Mouse (Mus musculus) gastrocnemius, postnatal 14 days (tissue): ENCODE data around the gene Adra1b. TPM values are rescaled to one million over a fixed set of nuclear protein-coding genes. Genes with fewer than 3 reads are reported as not detected.

Experiments used
- DNase-seq: peaks from one replicate; pipeline ENCODE4 v3.0.0; 2021; ENCODE audit warnings: mixed read lengths
- intact Hi-C: fragments of 180-260 bp; cut with DNase I; formaldehyde crosslinking; loops from one replicate; pipeline ENCODE4 v1.15.1; 2025; ENCODE audit warnings: low total_unique reads
- long read RNA-seq, 2 experiments: library from polyadenylated mRNA; stranded (forward); transcript quantifications; one replicate each; pipeline ENCODE4 v2.0.0; 2021
- total RNA-seq, 2 experiments: library from RNA; stranded (reverse); gene quantifications; 2 replicates each; pipeline ENCODE4 v1.2.3; 2021

The Adra1b gene
- under 1 TPM; 0.33 to 0.51 TPM for total RNA-seq
- long read RNA-seq, experiment 1: 0 reads
- long read RNA-seq, experiment 2: 0 reads

GRCm38 (mm10) chr11:43901051-43901654, at the start of gene Adra1b:
Adra1b (minus strand) TSS chr11:43901210.
- DNase-seq: no peak
- intact Hi-C loops: no loop called here

- intact Hi-C loops: no loop called here
- DNase-seq: no peak
Observed at GRCm38 (mm10) chr11:43950274-43950673, 49.3 kb upstream of the Adra1b start.

- intact Hi-C loops: no loop called here
- DNase-seq: no peak
Observed at GRCm38 (mm10) chr11:43943781-43944180, 42.8 kb upstream of the Adra1b start.

GRCm38 (mm10) chr11:43943167-43943566, 42.2 kb upstream of the Adra1b start:
- intact Hi-C loops: no loop called here

GRCm38 (mm10) chr11:43940501-43941202, 39.6 kb upstream of the Adra1b start:
- intact Hi-C loops: no loop called here
- no peak for DNase-seq

More at GRCm38 (mm10) chr11:43943167-43943566, 42.2 kb upstream of the Adra1b start:
- no peak for DNase-seq

- no peak for DNase-seq
- intact Hi-C loops: no loop called here
Observed at GRCm38 (mm10) chr11:43936023-43936422, 35.0 kb upstream of the Adra1b start.

GRCm38 (mm10) chr11:43933480-43933879, 32.5 kb upstream of the Adra1b start:
- intact Hi-C loops: no loop called here
- no peak for DNase-seq

GRCm38 (mm10) chr11:43933000-43933399, 32.0 kb upstream of the Adra1b start:
- no peak for DNase-seq
- intact Hi-C loops: no loop called here

- intact Hi-C loops: no loop called here
- no peak for DNase-seq
Observed at GRCm38 (mm10) chr11:43930191-43930590, 29.2 kb upstream of the Adra1b start.

GRCm38 (mm10) chr11:43929706-43930105, 28.7 kb upstream of the Adra1b start:
- intact Hi-C loops: no loop called here
- no peak for DNase-seq

GRCm38 (mm10) chr11:43929178-43929577, 28.2 kb upstream of the Adra1b start:
- intact Hi-C loops: no loop called here
- DNase-seq: peak; percentile 67

- intact Hi-C loops: no loop called here
- peak; percentile 9 for DNase-seq
Observed at GRCm38 (mm10) chr11:43927133-43927815, 26.3 kb upstream of the Adra1b start.

GRCm38 (mm10) chr11:43926163-43926562, 25.2 kb upstream of the Adra1b start:
- intact Hi-C loops: no loop called here
- DNase-seq: no peak

GRCm38 (mm10) chr11:43925584-43925983, 24.6 kb upstream of the Adra1b start:
- intact Hi-C loops: no loop called here
- DNase-seq: no peak

GRCm38 (mm10) chr11:43921701-43922100, 20.7 kb upstream of the Adra1b start:
- DNase-seq: no peak
- intact Hi-C loops: no loop called here

- intact Hi-C loops: no loop called here
- peak; percentile 40 for DNase-seq
Observed at GRCm38 (mm10) chr11:43919492-43920055, 18.6 kb upstream of the Adra1b start.

GRCm38 (mm10) chr11:43914552-43915447, 13.8 kb upstream of the Adra1b start:
- no peak for DNase-seq
- intact Hi-C loops: no loop called here

- no peak for DNase-seq
- intact Hi-C loops: no loop called here
Observed at GRCm38 (mm10) chr11:43912136-43912888, 11.3 kb upstream of the Adra1b start.

GRCm38 (mm10) chr11:43911646-43912045, 10.6 kb upstream of the Adra1b start:
- no peak for DNase-seq
- intact Hi-C loops: no loop called here
